Mouse (Mus musculus): ENCODE measurements around the gene Cpt1b. TPM values are rescaled to one million over a fixed set of nuclear protein-coding genes. Genes with fewer than 3 reads are reported as not detected.

Gene Cpt1b
- 8.1 TPM for total RNA-seq (2023)

GRCm38 (mm10) chr15:89425711-89426121 is at the start of gene Cpt1b:
TSS of gene Cpt1b (minus strand) at chr15:89425863.

GRCm38 (mm10) chr15:89453865-89454478 is 28.3 kb upstream of the Cpt1b start, which contains the start of gene Mapk8ip2:
TSS of gene Mapk8ip2 (plus strand) at chr15:89453913.

GRCm38 (mm10) chr15:89429352-89430221 is 3.9 kb upstream of the Cpt1b start, which contains the start of the genes C730034F03Rik, Gm44502 and Chkb:
TSS of gene C730034F03Rik (plus strand) at chr15:89429589.
TSS of gene Gm44502 (minus strand) at chr15:89429696.
TSS of gene Chkb (minus strand) at chr15:89429908.

GRCm38 (mm10) chr15:89410118-89410517 is 15.5 kb downstream of the Cpt1b start, which contains the start of gene Syce3:
TSS of gene Syce3 (minus strand) at chr15:89410503.

GRCm38 (mm10) chr15:89384617-89385016 is 41.0 kb downstream of the Cpt1b start, which contains the start of gene Klhdc7b:
TSS of gene Klhdc7b (plus strand) at chr15:89384917.

GRCm38 (mm10) chr15:89378831-89379401 is 46.7 kb downstream of the Cpt1b start, which contains the start of gene Odf3b:
TSS of gene Odf3b (minus strand) at chr15:89379282.

GRCm38 (mm10) chr15:89376957-89377356 is 48.7 kb downstream of the Cpt1b start, which contains the start of gene Tymp:
TSS of gene Tymp (minus strand) at chr15:89377039.

GRCm38 (mm10) chr15:89373762-89374248 is 51.9 kb downstream of the Cpt1b start, which contains the start of gene Sco2:
TSS of gene Sco2 (minus strand) at chr15:89373846.

Other genes starting within 250 kb of the Cpt1b start
- 2.8 TPM for gene Plxnb2, start 245.1 kb downstream of the Cpt1b start, total RNA-seq (2023)
- 21.9 TPM for gene Dennd6b, start 229.4 kb downstream of the Cpt1b start, total RNA-seq (2023)
- 52.2 TPM for gene Ppp6r2, start 214.3 kb downstream of the Cpt1b start, total RNA-seq (2023)
- gene Sbf1, start 110.6 kb downstream of the Cpt1b start, total RNA-seq (2023) = 395 TPM
- gene Adm2, start 103.1 kb downstream of the Cpt1b start, total RNA-seq (2023) = not detected
- not detected for gene Miox, start 91.5 kb downstream of the Cpt1b start, total RNA-seq (2023)
- gene Lmf2, start 70.2 kb downstream of the Cpt1b start, total RNA-seq (2023) = 29.6 TPM
- gene Ncaph2, start 70.1 kb downstream of the Cpt1b start, total RNA-seq (2023) = 113 TPM
- 18.0 TPM for gene Sco2, start 52.0 kb downstream of the Cpt1b start, total RNA-seq (2023)
- 0.56 TPM for gene Tymp, start 48.8 kb downstream of the Cpt1b start, total RNA-seq (2023)
- not detected for gene Odf3b, start 46.6 kb downstream of the Cpt1b start, total RNA-seq (2023)
- gene Klhdc7b, start 40.9 kb downstream of the Cpt1b start, total RNA-seq (2023) = not detected
- gene Syce3, start 15.4 kb downstream of the Cpt1b start, total RNA-seq (2023) = not detected
- 7.5 TPM for gene C730034F03Rik, start 3.7 kb upstream of the Cpt1b start, total RNA-seq (2023)
- gene Gm44502, start 3.8 kb upstream of the Cpt1b start, total RNA-seq (2023) = 0.62 TPM
- 220 TPM for gene Chkb, start 4.0 kb upstream of the Cpt1b start, total RNA-seq (2023)
- not detected for gene Mapk8ip2, start 28.1 kb upstream of the Cpt1b start, total RNA-seq (2023)
- 15.0 TPM for gene Arsa, start 51.6 kb upstream of the Cpt1b start, total RNA-seq (2023)
- gene Shank3, start 73.8 kb upstream of the Cpt1b start, total RNA-seq (2023) = 0.32 TPM
- not detected for gene Acr, start 142.5 kb upstream of the Cpt1b start, total RNA-seq (2023)
- 1.4 TPM for gene Rabl2, start 166.1 kb upstream of the Cpt1b start, total RNA-seq (2023)

Data from CD4-positive naive resting alpha-beta T cell, adult 76 days (primary cell).